Mouse (Mus musculus): ENCODE measurements around the gene Ctcf.

The Ctcf gene

GRCm38 (mm10) chr8:105719637-105720036 is 83.3 kb downstream of the Ctcf start:
- TF ChIP-seq GATA4 (IDR thresholded peaks at IDR 0.05; ENCODE audit: insufficient replicate concordance, low read length): no peak

DNA sequence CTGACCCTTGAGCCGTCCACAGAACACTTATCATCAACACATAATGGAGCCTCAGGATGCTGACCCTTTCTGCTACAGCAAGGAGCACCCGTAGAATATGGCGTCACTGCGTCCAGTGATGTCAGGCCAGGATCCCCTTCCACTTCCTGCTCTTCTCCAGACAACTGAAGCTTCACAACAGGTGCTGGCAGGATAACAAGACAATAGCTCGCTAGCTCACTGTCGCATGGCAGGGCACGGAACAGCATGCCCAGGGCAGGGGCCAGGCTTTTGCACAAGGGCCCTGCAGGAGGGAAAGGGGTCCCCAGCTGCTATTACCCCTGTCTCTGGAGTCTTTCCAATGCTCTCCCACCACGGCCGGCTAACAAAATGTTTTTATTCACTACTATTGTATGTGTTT is 86.5 kb downstream of the Ctcf start:
- no peak for TF ChIP-seq GATA4 (IDR thresholded peaks at IDR 0.05; ENCODE audit: insufficient replicate concordance, low read length)

GRCm38 (mm10) chr8:105725726-105726125 is 89.4 kb downstream of the Ctcf start:
- TF ChIP-seq GATA4 (IDR thresholded peaks at IDR 0.05; ENCODE audit: insufficient replicate concordance, low read length): no peak

- TF ChIP-seq GATA4 (IDR thresholded peaks at IDR 0.05; ENCODE audit: insufficient replicate concordance, low read length): peak; percentile 79; the same call in 1 of the 2 replicates
These were observed 91.2 kb downstream of the Ctcf start for GRCm38 (mm10) chr8:105727397-105728124.

GRCm38 (mm10) chr8:105732186-105732585 is 95.8 kb downstream of the Ctcf start:
- no peak for TF ChIP-seq GATA4 (IDR thresholded peaks at IDR 0.05; ENCODE audit: insufficient replicate concordance, low read length)
